Mouse (Mus musculus) CD4-positive helper T cell, adult 2 months (primary cell): Measurements from ENCODE around the gene Gan.

Experiments used
- DNase-seq: peaks from one replicate; pipeline ENCODE4 v3.0.0-alpha.2; 2012; ENCODE audit warnings: low read depth, missing footprints, low spot score

The Gan gene

DNA sequence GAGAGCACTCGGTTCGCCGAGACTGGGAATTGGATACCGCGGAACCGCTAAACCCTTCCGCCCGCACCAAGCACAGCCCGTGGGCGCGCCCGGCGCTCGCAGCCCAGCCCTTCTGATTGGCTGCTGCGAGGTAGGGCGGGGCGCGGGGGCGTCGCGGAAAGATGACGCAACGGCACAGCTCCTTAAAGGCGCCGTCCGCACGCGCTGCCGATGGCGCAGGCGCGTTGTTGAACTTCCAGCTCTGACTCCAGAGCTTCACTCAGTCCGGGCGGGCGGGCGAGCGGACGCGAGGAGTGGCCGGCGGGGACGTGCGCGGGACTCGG, 205 bp upstream of the Gan start:
- peak; percentile 98 for DNase-seq

DNA sequence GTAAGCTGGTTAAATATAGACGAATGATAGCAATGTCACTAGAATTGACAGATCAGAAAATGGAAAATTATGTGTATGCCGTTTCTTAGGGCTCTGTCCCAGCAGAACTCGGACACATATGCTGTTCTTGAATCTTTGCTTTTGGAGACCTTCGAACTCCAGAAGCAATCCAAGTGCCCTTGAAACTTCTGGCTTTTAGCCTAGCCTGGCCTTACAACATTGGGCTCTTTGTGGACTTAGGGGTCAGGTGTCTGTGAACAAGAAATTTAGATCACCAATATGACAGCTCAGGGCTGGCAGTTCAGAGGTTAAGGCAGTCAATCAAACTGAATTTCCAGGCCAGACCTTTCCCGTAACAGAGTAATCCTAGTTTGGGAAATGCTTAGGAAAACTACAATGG, 1.1 kb downstream of the Gan start:
- no peak for DNase-seq

DNA sequence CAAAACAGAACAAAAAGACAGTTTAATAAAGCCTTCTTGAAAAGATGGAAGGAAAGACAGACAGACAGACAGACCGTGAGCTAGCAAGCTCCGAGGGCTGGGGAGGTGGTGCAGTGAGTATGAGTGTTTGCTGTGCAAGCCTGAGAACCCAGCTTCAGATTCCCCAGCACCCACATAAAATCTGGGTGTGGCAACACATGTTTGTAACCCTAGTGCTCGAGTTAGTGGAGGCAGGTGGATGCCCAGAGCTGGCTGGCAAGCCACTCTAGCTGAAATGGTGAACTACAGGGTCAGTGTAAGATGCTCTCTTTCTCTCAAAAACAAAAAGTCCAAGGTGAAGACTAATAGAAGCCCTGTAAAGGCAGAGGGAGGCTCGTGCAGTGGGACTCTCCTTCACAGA, 7.0 kb downstream of the Gan start:
- no peak for DNase-seq

DNA sequence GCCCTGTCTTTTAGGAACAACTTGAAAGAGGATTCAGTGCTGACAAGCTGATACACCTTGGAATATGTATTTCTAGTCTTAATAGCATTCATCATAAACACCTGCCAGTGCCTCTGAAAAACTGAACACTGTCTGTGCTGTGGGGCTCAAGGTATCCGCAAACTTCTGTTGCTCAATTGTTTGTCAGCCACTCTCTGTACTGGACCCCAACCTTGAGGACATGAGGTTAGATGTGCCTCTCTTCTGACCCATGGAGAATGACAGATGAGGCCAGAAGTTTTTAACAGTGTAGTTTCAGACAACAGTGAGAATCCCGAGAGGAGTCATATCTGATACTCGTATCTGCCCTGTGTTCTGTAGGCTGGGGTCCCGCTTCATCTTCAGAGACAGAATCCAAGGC, 7.6 kb downstream of the Gan start:
- no peak for DNase-seq

DNA sequence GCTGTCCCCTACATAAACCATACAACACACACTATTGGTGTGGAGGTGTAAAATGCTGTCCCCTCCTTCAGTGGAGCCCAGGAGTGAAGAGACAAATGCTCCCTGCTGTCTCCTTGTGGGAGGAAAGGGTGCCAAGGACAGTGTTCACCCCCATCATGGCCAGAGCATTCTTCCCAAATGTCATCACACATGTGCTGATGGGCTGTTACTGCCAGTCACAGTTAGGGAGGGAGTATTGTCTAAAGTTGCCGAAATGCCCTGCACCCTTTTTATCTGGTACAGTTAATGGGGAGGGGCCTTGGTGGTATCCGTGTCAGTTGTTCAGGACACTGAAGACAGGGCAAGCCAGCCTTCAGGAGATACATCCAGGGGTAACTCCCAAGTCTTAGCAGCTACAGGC, 8.6 kb downstream of the Gan start:
- no peak for DNase-seq

DNA sequence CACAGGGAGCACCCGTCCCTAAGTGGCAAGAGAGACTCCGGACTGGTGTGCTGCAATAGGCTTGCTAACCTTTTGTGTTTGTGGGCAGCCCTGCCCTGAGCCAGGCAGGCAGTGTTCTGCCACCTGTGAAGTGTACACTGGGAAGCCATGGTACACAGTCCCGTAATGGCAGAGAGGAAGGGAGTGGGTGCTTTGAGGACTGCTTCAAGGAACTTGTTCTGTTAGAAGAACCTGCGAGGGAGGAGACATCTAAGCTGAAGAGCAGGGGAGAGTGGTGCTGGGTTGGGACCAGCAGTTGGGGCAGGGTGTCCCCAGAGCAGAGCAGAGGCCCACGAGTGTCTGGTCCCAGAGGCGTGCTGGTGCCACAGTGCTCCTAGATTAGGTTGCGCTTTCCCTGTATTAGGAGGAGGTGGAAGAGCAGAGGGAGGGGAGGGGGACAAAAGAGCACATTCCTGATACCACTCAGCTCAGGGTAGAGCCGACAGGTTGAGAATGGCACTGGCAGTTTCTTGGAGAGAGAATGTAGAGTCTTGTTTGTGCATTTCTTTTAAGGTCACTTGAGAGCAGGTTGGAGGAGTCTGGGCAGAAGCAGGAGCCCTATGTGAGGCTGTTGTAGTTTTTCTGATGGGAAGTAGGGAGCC, 9.4 kb downstream of the Gan start:
- no peak for DNase-seq

DNA sequence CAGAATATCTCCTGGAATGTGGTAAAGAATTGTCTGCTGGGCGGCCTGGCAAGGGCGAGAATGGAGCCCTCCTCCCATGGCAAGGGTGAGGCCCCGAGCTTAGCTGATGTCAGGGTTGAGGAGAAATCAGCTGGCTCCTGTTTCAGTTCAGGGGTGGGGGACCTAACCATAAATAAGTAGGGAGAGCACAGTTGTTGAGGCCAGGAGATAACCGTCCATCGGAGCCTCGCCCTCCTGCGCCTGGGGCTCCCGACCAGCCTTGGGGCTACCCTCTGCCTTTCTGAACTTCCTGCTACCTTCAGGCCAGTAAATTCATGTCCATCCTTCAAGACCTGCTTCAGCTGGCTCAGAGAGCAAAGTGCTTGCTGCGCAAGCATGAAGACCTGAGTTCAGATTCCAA, 10.4 kb downstream of the Gan start:
- DNase-seq = no peak

DNA sequence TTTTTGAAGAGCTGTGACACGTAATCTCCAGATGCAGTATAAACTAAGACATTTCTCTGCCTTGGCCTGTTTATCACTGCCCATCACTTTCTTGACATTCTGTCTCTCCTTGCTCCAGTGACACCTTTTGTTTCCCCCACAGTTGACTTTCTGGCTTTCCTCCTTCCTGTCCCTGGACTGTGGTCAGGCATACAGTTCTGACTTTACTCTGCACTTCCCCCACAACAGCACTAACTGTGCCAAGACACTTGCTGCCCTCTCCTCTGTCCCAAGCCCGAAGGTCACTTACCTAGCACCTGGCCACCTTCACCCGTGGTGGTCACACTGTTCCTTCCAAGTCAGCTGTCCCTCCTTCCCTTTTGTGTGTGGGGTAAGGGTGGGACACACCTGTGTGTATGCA, 13.9 kb downstream of the Gan start:
- no peak for DNase-seq

DNA sequence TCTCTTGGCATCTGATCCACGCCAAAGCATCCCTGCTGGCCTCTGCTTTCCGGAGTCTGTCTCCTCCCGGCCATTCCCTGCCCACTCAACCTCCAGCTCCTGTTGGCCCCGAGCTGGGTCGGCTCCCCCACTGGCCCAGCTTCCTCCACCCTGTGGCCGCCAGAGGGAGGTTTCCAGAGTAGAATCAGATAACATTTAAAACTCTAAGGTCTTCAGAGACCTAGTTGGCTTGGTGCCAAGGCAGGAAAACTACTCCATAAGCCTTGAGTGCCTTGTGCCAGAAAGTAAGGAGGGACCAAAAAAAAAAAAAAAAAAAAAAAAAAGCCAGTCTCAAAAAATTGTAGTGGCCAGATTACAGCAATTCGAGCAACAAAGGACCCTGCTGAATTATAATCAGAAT, 15.0 kb downstream of the Gan start:
- no peak for DNase-seq

DNA sequence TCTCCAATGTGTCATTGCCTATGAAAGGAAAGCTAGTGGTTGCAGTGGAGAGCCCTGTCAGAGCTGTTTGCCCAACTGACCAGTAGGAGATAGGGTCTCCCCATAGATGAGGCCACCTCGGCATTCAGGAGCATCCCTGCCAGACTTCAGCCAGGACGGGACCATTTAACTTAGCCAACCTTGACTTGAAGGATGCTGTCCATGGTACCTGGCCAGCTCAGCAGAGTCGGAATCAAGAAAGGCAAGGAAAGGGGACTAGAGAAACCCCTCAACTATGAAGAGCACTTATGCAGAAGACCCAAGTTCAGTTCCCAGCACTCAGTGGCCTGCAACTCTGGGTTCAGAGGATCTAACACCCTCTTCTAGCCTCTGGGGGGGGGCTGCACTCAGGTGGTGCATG, 15.8 kb downstream of the Gan start:
- DNase-seq = no peak

DNA sequence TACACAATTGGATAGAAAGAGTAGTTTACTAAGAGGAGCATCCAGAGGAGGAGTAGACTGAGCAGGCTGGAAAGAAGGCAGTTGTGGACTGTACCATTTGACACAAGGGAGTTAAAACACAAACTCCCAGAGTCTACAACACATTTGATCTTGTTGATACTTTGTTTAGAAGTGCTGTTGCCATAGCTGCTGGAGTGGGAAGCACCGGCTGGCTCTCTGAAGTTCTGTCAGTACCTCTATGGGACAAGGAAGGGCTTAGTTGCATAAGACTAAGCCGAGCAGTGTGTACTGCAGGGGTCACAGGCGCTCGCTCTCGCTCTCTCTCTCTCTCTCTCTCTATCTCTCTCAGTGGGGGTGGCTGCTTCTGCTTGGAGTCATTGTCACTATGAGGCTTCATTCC, 16.6 kb downstream of the Gan start:
- no peak for DNase-seq

DNA sequence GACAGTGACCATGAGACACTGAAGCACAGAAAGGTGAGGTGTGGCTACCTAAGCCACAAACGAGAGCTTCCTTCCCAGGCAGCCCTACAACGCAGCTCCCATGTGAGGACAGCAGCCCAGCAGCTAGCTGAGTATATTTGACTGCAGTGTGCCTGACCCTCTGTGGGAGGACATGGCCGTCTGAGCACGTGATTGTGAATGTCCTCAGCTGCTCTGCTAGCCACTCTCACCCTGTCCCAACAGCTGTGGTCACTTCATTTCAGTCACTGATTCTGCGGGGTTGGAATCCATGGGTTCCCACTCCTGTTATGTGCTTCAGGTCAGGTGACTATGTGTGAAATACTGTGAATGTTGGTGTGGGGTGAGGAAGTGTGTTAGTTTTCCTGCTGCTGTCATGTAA, 18.4 kb downstream of the Gan start:
- no peak for DNase-seq

DNA sequence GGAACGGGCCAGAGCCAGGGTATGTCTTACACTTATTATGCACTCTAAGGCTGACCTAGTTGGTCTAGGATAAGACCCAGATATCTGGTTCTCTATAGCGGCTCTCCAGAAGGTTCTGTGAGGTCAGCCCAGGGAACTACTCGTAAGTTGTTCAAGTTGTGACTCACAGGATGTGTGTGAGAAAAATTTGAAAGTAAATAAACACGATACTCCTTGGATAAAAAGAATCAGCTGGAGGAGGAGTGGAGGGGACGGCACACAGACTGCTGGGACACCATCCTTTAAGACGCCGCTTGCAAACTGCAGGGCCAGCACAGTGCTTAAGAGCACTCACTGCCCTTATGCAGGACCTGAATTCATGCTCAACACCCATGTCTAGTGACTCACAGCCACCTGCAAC, 19.3 kb downstream of the Gan start:
- no peak for DNase-seq

DNA sequence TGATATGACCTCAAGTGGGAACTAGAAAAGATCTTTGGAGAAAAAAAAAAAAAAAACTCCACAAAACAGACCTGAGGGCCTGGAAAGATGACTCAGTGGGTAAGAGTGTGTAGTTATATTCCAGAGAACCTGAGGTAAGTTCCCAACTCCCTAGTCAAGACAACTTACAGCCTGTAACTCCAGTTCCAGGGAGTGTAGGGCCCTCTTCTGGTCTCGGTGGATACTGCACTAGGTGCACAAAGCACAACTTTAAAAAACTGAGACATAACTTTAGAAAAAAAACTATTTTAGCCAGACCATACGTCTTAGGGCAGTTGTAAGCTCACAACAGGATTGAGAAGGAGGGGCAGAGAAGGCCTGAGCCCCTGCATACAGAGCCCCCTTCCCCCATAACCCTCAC, 20.1 kb downstream of the Gan start:
- no peak for DNase-seq

DNA sequence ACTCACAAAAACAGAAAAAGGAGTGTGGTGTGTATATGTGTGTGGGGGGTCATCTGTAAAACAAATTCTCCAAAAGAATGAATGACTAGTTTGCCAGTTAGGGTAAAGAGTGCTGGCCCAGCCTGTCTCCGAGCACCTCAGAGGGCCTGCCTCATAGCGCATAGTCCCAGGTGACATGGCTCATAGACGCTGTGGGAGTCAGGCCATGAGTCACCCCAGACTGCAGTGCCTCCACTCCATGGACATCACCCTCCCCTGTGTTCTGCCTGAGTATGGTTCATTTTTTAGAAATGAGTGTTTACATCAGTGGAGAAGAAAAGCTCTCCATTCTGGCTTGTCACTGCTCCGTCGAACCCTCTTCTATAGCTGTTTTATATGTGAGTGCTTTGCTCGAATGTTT, 20.7 kb downstream of the Gan start:
- DNase-seq = no peak

DNA sequence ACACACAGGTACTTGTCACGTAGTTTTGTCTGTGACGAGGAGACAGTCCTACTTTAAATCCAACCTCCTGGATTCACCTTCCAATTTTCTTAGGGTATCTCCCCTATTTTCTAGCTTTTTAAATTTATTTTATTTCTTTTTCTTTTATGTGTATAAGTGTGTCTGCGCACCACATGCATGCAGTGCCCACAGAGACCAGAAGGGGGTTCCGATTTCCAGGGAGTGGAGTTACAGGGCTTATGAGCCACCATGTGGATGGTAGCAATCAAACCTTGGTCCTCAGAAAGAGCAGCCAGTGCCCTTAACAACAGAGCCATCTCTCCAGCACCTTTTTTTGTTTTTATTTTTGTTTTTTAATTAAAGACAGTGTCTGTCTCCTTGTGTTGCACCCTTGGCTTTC, 24.8 kb downstream of the Gan start:
- DNase-seq = no peak

DNA sequence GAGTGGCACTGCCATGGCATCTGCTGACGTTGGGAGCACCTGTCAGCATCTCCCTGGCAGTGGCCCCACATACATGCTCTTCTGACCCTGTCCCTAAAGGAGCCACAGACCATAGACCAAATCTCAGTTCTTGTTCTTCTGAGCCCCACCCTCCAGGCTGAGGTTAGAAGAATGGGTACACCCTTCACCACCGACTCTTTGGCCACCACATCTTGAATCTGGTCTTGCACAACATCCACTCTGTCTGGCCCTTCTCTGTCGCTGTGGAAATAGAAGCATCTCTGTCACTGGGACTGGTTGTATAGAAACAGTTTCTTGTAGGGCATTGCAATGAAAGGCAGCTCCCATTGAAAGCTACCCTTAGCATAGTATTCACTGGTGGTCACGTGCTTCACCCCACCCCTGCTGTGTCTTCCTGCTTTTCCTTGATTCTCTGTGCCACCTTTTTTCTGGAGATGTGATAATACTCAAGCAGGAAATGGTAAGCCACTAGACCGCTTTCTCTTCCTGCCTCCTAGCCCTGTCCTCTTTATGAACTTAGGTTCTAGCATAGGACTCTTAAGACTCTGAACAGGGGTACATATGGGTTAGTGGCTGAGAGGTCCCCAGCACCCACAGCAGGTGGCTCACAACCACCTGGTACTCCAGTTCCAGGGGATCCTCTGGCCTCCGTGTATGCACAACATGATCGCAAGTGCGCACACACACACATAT, 25.9 kb downstream of the Gan start:
- DNase-seq = no peak

DNA sequence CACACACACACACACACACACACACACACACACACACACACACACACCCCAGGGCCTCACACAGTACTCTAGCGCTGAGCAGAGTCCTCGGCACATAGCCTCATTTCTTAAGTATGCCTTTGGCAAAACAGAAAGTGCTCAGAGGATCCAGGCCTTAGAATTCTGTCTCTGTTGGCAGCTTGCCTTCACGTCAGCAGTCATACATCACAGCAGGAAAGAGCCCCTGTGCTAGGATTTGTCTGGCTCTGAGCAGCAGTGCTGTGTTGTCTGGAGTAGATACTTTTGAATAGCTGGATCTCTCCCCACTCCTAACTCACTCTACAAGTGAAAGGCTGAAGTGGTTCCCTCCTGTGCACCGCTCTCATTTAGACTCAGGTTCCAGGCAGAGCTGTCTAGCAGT, 36.4 kb downstream of the Gan start:
- DNase-seq = no peak

DNA sequence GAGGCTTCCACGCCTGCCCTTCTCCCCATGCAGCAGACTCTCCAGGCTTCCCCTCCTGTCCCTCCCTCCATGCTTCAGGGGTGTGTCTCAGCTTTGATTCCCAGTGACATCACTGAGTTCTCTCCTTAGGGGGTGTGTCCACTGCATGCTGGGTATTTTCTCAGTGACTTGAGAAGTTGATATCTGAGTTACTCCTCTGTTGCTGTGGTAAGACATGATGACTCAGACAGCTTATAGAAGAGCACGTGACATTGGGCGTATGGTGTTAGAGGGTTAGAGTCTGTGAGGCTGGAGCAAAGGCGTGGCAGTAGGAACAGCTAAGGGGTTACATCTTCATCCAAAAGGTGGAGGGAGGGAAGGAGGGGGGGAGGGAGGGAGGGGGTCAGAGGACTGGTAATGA, 38.7 kb downstream of the Gan start:
- peak; percentile 13 for DNase-seq

DNA sequence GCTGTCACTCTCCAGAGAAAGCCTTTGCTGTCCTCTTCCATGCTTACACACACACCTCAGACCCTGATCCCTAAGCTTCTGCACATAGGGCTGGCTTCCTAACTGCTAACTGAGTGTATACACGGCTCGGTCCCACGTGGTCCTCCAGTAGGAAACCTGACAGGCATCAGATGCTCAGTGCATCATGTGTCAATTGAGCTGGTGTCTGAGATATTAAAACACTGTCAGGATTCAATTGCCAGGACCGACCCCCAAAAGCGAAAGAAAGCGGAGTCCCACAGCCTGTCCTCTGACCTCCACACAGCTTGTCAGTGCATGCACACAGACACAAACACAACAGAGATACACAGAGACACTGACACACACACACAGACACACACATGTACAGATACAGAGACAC, 39.6 kb downstream of the Gan start:
- DNase-seq = no peak

DNA sequence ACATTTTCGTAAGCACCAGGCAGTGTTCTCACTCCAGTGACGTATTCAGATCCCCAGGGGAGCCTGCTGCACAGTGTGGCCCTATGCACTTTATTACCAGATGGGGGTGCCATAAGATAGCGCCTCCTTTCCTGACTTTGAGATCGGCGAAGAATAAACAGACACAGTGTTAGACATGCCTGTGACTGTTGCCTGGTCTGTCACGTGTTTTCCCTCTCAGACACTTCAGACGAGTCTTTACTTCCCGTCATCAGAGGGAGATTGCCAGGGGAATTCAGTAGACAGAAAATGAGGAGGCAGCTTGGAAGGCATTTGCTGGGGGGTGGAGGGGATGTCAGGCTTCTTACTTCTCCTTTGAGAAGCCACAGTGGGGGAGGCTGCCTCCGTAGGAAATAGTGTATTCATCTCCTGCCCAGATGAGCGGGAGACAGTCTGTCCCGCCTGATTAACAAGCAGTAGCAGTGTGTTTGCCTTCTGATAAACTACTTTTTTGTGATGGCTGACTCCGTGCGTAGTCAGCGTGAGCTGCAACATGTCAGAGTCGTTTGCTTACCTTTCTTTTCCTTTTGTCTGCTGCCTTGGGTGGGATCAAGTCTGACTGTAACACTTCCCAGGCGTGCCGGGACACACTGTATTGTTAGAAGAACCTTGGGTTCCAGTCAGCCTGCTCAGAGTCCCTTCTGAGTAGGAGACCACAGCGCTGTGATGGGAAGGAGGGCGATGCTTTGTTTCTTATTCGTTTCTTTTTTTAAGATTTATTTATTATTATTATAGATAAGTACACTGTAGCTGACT, 40.4 kb downstream of the Gan start:
- DNase-seq = peak; percentile 85

DNA sequence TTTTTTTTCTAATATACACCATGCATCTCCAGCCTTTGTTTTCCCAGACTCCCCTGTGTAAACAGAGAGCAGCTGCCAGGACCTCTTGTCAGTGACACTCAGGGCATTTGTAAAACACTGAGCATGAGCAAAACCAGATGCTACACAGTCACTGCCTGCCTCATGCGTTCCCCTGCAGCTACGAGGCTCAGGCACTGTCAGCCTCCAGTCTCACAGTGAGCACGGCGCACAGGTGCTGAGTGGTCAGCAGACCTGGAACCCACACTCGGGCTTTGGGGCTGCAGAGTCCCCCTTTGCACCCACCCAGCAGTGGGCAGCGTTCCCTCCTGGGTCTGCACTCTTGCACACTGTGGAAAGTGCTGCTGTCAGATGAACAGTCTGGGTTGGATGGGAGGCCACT, 41.7 kb downstream of the Gan start:
- DNase-seq = no peak

DNA sequence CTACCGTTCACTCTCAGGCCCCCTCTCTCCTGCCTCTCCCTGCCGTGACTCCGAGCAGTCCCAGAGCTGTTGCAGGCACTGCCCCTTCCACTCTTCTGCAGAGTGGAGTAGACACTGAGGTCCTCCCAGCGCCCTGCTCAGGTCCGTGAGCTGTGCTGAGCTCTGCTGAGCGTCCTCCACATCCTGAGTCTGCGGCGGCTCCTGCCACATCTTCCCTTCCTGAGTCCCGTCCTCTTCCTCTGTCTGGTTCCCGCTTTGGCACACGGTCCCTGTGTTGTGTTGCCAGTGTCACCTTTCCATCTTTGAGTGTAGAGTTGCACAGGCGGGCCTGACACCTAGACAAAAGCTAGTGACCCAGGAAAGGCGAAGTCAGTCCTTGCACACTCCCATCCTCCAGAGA, 42.4 kb downstream of the Gan start:
- DNase-seq = no peak
